Mouse (Mus musculus) small intestine, adult 2 months (tissue): ENCODE results near the gene Gabbr2. TPM values are rescaled to one million over a fixed set of nuclear protein-coding genes. Genes with fewer than 3 reads are reported as not detected.

Source experiments
- H3K27ac ChIP-seq: fragments of 200-500 bp; 2 replicates; pipeline ENCODE4 v1.5.1; 2012; ENCODE audit warnings: low read depth, low read length, control low read depth, inconsistent platforms; ENCODE audit not compliant: insufficient read depth
- H3K27me3 ChIP-seq: fragments of 200-500 bp; 2 replicates; pipeline ENCODE4 v1.6.1; 2012; ENCODE audit warnings: mild to moderate bottlenecking, moderate library complexity, low read length, inconsistent platforms; ENCODE audit not compliant: control insufficient read depth, insufficient read depth
- H3K36me3 ChIP-seq: fragments of 200-500 bp; 2 replicates; pipeline ENCODE4 v1.6.1; 2012; ENCODE audit warnings: mild to moderate bottlenecking, low read length, control low read depth, inconsistent platforms; ENCODE audit not compliant: control insufficient read depth, insufficient read depth
- H3K4me1 ChIP-seq: fragments of 200-500 bp; 2 replicates; pipeline ENCODE4 v1.6.1; 2012; ENCODE audit warnings: low read length, inconsistent platforms, mixed read lengths; ENCODE audit not compliant: control insufficient read depth, insufficient read depth, insufficient read length
- H3K4me3 ChIP-seq: fragments of 200-500 bp; 2 replicates; pipeline ENCODE4 v1.5.1; 2012; ENCODE audit warnings: low read depth, mild to moderate bottlenecking, control low read depth, inconsistent platforms, low read length, moderate library complexity
- CTCF ChIP-seq: fragments of 200-500 bp; IDR thresholded peaks from 2 replicates; pipeline ENCODE4 v1.5.1; 2012; ENCODE audit warnings: low read depth, mild to moderate bottlenecking, control low read depth, inconsistent platforms, low read length, moderate library complexity, mixed read lengths; ENCODE audit not compliant: insufficient replicate concordance, insufficient read length; ENCODE audit errors: extremely low read depth
- POLR2A ChIP-seq: fragments of 200-500 bp; IDR thresholded peaks from 2 replicates; pipeline ENCODE4 v1.6.1; 2012; ENCODE audit warnings: low read depth, mild to moderate bottlenecking, control low read depth, inconsistent platforms, low read length, moderate library complexity
- WGBS: fragments of 180-500 bp; shearing (Covaris S2); methylation state at CpG from one replicate; pipeline ENCODE4 v1.1.7; 2018; 5-methylcytosine and 5-hydroxymethylcytosine counted together
- polyA plus RNA-seq: library from polyadenylated mRNA; depleted of rRNA; stranded (reverse); fragments of >200 nt; gene quantifications from 2 replicates; pipeline ENCODE4 v1.2.3, GENCODE M21; 2012

Gene Gabbr2
- polyA plus RNA-seq, 1 experiment, result 0.74 TPM

- 36% methylated on average over 8 of the region's 8 CpGs for WGBS
- Histone ChIP-seq H3K4me1 (no peaks in the 10 kb centered on the region), H3K4me3 (no peak overlapping the region), H3K27ac (no peak overlapping the region), H3K36me3 (no peaks in the 10 kb centered on the region), H3K27me3 (no peaks in the 10 kb centered on the region)
- TF ChIP-seq POLR2A (no peak), CTCF (0 out of 2 replicates have a peak, but pooled peaks have one; percentile 20)
Measured at GRCm38 (mm10) chr4:47000626-47001395, 9.1 kb upstream of the Gabbr2 start.

GRCm38 (mm10) chr4:46997969-46998368 is 6.3 kb upstream of the Gabbr2 start:
- TF ChIP-seq CTCF (no peak), POLR2A (no peak)

GRCm38 (mm10) chr4:46992827-46993473 is 1.3 kb upstream of the Gabbr2 start:
- Histone ChIP-seq H3K27me3 (peaks cover 25% of the 10 kb centered on the region), H3K4me1 (0 out of 2 replicates have a peak, but pooled peaks cover 1% of the 10 kb centered on the region), H3K4me3 (no peak overlapping the region), H3K36me3 (no peaks in the 10 kb centered on the region), H3K27ac (no peak overlapping the region)
- WGBS, result 5% methylated on average over 8 of the region's 8 CpGs
- TF ChIP-seq POLR2A (no peak), CTCF (no peak)

More at GRCm38 (mm10) chr4:46997969-46998368, 6.3 kb upstream of the Gabbr2 start:
- H3K36me3 ChIP-seq, result no peaks in the 10 kb centered on the region
- no peak overlapping the region for H3K4me3 ChIP-seq
- 68% methylated on average over 2 of the region's 2 CpGs for WGBS
- no peak overlapping the region for H3K27ac ChIP-seq
- no peaks in the 10 kb centered on the region for H3K4me1 ChIP-seq
- H3K27me3 ChIP-seq, result 0 out of 2 replicates have a peak, but pooled peaks cover under 1% of the 10 kb centered on the region

DNA sequence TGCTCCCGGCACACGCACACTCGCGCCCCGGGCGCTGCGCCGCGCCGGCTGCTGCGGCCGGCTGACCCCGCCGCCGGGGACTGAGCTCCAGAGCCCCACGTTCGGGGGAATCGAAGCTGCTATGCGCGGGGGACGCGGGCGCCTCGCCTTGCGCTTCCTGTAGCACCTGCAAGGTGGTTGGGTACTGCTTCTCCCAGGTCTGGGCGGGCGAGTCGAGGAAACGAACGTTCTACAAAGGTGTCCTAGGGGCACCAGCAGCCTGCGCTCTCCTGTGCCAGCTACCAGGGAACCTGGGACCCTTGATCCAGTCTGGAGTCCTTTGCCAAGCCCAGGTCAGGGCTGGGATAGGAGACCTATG is 265 bp upstream of the Gabbr2 start:
- no peaks in the 10 kb centered on the region for H3K36me3 ChIP-seq
- H3K4me3 ChIP-seq, result peak overlapping the region; percentile 50; the same call in 1 of the 2 replicates
- H3K4me1 ChIP-seq, result 0 out of 2 replicates have a peak, but pooled peaks cover 1% of the 10 kb centered on the region
- H3K27me3 ChIP-seq, result peaks cover 25% of the 10 kb centered on the region
- H3K27ac ChIP-seq, result no peak overlapping the region
- under 1% methylated on average over 31 of the region's 31 CpGs for WGBS
- TF ChIP-seq CTCF (no peak), POLR2A (no peak)

DNA sequence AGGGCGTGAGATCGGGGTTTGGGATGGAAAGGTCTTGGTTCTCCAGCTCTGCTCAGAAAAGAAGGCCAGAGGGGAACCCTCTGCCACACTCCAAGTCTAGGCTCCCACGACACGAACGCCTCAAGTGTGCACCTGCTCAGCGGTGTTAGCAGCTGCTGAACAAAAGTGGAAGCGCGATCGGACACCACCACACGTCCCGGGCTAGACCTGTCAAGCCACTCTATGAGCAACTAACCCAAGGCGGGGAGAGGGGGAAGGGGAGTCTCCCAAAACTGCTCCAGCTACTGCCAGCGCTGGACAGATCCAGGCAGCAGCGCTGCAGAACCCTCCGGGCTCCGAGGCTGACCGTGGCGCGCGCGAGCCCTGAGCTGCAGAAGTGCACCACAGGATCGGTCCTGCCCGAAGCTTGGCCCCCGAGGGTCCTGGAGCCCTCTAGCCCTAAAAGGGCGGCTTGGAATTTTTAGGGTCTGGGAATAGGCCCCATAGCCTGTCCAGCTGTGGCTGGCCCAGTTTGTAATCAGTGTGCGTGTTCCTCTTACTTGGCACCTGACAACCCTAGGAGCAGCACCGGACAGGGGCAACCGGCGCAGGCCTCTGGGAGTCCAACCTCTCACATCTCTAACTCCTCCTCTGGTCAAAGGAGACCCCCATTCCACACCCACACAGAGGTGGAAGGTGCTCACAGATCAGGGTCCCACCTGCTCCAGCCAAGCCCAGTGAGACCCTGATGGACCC is 1.2 kb downstream of the Gabbr2 start:
- peaks cover 25% of the 10 kb centered on the region for H3K27me3 ChIP-seq
- H3K4me1 ChIP-seq, result 0 out of 2 replicates have a peak, but pooled peaks cover 1% of the 10 kb centered on the region
- no peaks in the 10 kb centered on the region for H3K36me3 ChIP-seq
- H3K4me3 ChIP-seq, result peak overlapping the region; percentile 1; the same call in 1 of the 2 replicates
- 7% methylated on average over 29 of the region's 29 CpGs for WGBS
- H3K27ac ChIP-seq, result no peak overlapping the region
- TF ChIP-seq POLR2A (no peak), CTCF (no peak)

DNA sequence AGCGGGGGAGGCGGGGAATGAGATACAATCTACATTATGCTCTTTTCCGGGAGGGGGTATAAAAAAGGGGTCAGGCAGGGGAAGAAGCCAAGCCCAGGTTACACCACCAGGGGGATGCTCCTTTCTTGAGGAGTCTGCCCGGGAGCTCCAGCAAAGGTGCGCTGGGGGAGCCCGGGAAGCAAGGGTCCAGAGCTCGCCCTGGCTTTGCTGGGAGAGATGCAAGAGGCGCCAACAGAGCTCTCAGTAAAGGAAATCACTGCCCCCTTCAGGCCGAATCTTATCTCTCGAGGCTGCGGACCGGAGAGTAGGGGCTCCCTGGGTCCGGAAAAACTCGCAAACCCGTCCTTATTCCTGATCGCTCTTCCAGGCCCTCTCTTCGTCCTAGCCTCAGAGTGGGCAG is 1.8 kb downstream of the Gabbr2 start:
- WGBS, result 4% methylated on average over 17 of the region's 17 CpGs
- Histone ChIP-seq H3K27ac (no peak overlapping the region), H3K27me3 (peaks cover 25% of the 10 kb centered on the region), H3K4me3 (no peak overlapping the region), H3K4me1 (0 out of 2 replicates have a peak, but pooled peaks cover 1% of the 10 kb centered on the region), H3K36me3 (no peaks in the 10 kb centered on the region)
- TF ChIP-seq POLR2A, result no peak
- no peak for TF ChIP-seq CTCF
